Mouse (Mus musculus): ENCODE results near the gene Myoz1. TPM values are rescaled to one million over a fixed set of nuclear protein-coding genes. Genes with fewer than 3 reads are reported as not detected.
"Not testable (repeated sequence)": the region's sequence is repeated elsewhere in the genome, so short reads cannot be mapped to it uniquely, and the experiment has no call there.

Myoz1 gene
- total RNA-seq (2014; rRNA removed) = 0.46 TPM in 1 of 2 replicates, not detected in the other
- not detected in 2 replicates for polyA plus RNA-seq (2012; rRNA removed)

- no peaks in the 10 kb centered on the region for H3K36me3 ChIP-seq (ENCODE audit: control insufficient read depth, insufficient read depth, low read length)
- 81% methylated on average over 11 of the region's 11 CpGs for WGBS
- H3K27ac ChIP-seq (replicated peaks; ENCODE audit: insufficient read depth, low read depth, low read length) = no peak within 1 kb of the TSS
- H3K4me3 ChIP-seq (ENCODE audit: insufficient read depth, low read depth, low read length) = no peak within 1 kb of the TSS
- H3K27me3 ChIP-seq (ENCODE audit: control insufficient read depth, insufficient read depth, low read length) = no peaks in the 10 kb centered on the region
- DNase-seq (ENCODE audit: extremely low read depth, low read depth, low spot score) = no peak
- no peak for TF ChIP-seq POLR2A (IDR thresholded peaks at IDR 0.05; ENCODE audit: extremely low read depth, insufficient read depth, low read length)
- TF ChIP-seq CTCF (IDR thresholded peaks at IDR 0.05; ENCODE audit: low read depth, low read length) = no peak
- no peak within 1 kb of the TSS for H3K9ac ChIP-seq (ENCODE audit: low read depth, low read length)
- no peaks in the 10 kb centered on the region; the same call in 1 of the 2 replicates for H3K4me1 ChIP-seq (ENCODE audit: control insufficient read depth, insufficient read depth, low read length)
- H3K79me2 ChIP-seq (ENCODE audit: control insufficient read depth, insufficient read depth, low read length) = no peaks in the 10 kb centered on the region
Measured at GRCm38 (mm10) chr14:20656361-20656760, at the start of gene Myoz1. Gene Myoz1 (minus strand): TSS chr14:20656540.

GRCm38 (mm10) chr14:20703461-20703860 is 47.1 kb upstream of the Myoz1 start:
- H3K4me1 ChIP-seq (ENCODE audit: control insufficient read depth, insufficient read depth, low read length); H3K36me3 ChIP-seq (ENCODE audit: control insufficient read depth, insufficient read depth, low read length); DNase-seq (ENCODE audit: extremely low read depth, low read depth, low spot score); H3K27me3 ChIP-seq (ENCODE audit: control insufficient read depth, insufficient read depth, low read length): not testable (repeated sequence)
- Histone ChIP-seq H3K4me3 (ENCODE audit: insufficient read depth, low read depth, low read length) (peak overlapping the region; percentile 82), H3K27ac (replicated peaks; ENCODE audit: insufficient read depth, low read depth, low read length) (peak overlapping the region; percentile 88; the same call in 1 of the 2 replicates), H3K79me2 (ENCODE audit: control insufficient read depth, insufficient read depth, low read length) (peaks cover 22% of the 10 kb centered on the region), H3K9ac (ENCODE audit: low read depth, low read length) (peak overlapping the region; percentile 94)
- WGBS = 7% methylated on average over 8 of the region's 8 CpGs

DNA sequence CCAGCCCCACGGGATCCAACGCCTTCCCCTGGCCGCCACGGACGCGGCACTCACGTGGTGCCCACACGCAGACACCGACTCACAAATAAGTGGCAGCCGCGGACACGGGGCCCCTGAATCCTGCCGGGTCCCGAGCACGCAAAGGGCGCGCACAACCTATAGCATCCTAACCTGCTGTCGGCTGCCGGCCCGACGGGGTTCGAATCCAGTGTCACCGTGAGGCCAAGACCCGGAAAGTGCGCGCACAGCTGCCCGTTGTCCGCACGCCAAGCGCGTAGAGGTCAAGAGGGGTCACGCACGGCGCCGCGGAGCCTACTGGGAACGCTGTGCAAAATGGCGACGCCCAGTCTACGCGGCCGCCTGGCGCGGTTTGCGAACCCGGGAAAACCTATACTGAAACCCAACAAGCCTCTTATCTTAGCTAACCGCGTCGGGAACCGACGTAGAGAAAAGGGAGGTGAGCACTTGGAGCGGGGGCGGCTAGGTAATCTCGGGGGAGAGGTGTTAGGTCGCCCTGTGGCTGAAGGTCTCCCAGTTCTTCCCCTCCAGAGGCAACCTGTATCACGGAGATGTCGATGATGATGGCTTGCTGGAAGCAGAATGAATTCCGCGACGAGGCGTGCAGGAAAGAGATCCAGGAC is 46.5 kb upstream of the Myoz1 start, which contains the start of gene Chchd1:
Gene Chchd1, plus strand, starts transcription at position 266 of the 641 bp plus-strand sequence.
- Histone ChIP-seq H3K79me2 (ENCODE audit: control insufficient read depth, insufficient read depth, low read length) (peaks cover 18% of the 10 kb centered on the region; the same call in 1 of the 2 replicates), H3K4me1 (ENCODE audit: control insufficient read depth, insufficient read depth, low read length) (peaks cover 5% of the 10 kb centered on the region), H3K36me3 (ENCODE audit: control insufficient read depth, insufficient read depth, low read length) (peaks cover 15% of the 10 kb centered on the region; the same call in 1 of the 2 replicates), H3K9ac (ENCODE audit: low read depth, low read length) (peak within 1 kb of the TSS; percentile 94), H3K27ac (replicated peaks; ENCODE audit: insufficient read depth, low read depth, low read length) (peak within 1 kb of the TSS; percentile 88), H3K27me3 (ENCODE audit: control insufficient read depth, insufficient read depth, low read length) (no peaks in the 10 kb centered on the region), H3K4me3 (ENCODE audit: insufficient read depth, low read depth, low read length) (peak within 1 kb of the TSS; percentile 82)
- no peak for TF ChIP-seq CTCF (IDR thresholded peaks at IDR 0.05; ENCODE audit: low read depth, low read length)
- TF ChIP-seq POLR2A (IDR thresholded peaks at IDR 0.05; ENCODE audit: extremely low read depth, insufficient read depth, low read length) = peak; percentile 54; the same call in 1 of the 2 replicates
- WGBS = under 1% methylated on average over 61 of the region's 61 CpGs
- DNase-seq (ENCODE audit: extremely low read depth, low read depth, low spot score) = peak; percentile 69

- H3K9ac ChIP-seq (ENCODE audit: low read depth, low read length) = peak overlapping the region; percentile 94
- peaks cover 14% of the 10 kb centered on the region; the same call in 1 of the 2 replicates for H3K79me2 ChIP-seq (ENCODE audit: control insufficient read depth, insufficient read depth, low read length)
- peak overlapping the region; percentile 82 for H3K4me3 ChIP-seq (ENCODE audit: insufficient read depth, low read depth, low read length)
- H3K4me1 ChIP-seq (ENCODE audit: control insufficient read depth, insufficient read depth, low read length) = peaks cover 5% of the 10 kb centered on the region
- peaks cover 15% of the 10 kb centered on the region; the same call in 1 of the 2 replicates for H3K36me3 ChIP-seq (ENCODE audit: control insufficient read depth, insufficient read depth, low read length)
- no peak for TF ChIP-seq POLR2A (IDR thresholded peaks at IDR 0.05; ENCODE audit: extremely low read depth, insufficient read depth, low read length)
- TF ChIP-seq CTCF (IDR thresholded peaks at IDR 0.05; ENCODE audit: low read depth, low read length) = no peak
- 8% methylated on average over 15 of the region's 15 CpGs for WGBS
- peak; percentile 29 for DNase-seq (ENCODE audit: extremely low read depth, low read depth, low spot score)
- no peaks in the 10 kb centered on the region for H3K27me3 ChIP-seq (ENCODE audit: control insufficient read depth, insufficient read depth, low read length)
- peak overlapping the region; percentile 88 for H3K27ac ChIP-seq (replicated peaks; ENCODE audit: insufficient read depth, low read depth, low read length)
Measured at GRCm38 (mm10) chr14:20702096-20702740, 45.9 kb upstream of the Myoz1 start.

GRCm38 (mm10) chr14:20701554-20701953 is 45.2 kb upstream of the Myoz1 start:
- Histone ChIP-seq H3K4me1 (ENCODE audit: control insufficient read depth, insufficient read depth, low read length) (peaks cover 5% of the 10 kb centered on the region), H3K27ac (replicated peaks; ENCODE audit: insufficient read depth, low read depth, low read length) (no peak overlapping the region), H3K36me3 (ENCODE audit: control insufficient read depth, insufficient read depth, low read length) (peaks cover 15% of the 10 kb centered on the region; the same call in 1 of the 2 replicates), H3K4me3 (ENCODE audit: insufficient read depth, low read depth, low read length) (no peak overlapping the region), H3K79me2 (ENCODE audit: control insufficient read depth, insufficient read depth, low read length) (peaks cover 14% of the 10 kb centered on the region; the same call in 1 of the 2 replicates), H3K9ac (ENCODE audit: low read depth, low read length) (no peak overlapping the region), H3K27me3 (ENCODE audit: control insufficient read depth, insufficient read depth, low read length) (no peaks in the 10 kb centered on the region)
- 81% methylated on average over 8 of the region's 8 CpGs for WGBS
- DNase-seq (ENCODE audit: extremely low read depth, low read depth, low spot score) = no peak
- TF ChIP-seq CTCF (IDR thresholded peaks at IDR 0.05; ENCODE audit: low read depth, low read length) (no peak), POLR2A (IDR thresholded peaks at IDR 0.05; ENCODE audit: extremely low read depth, insufficient read depth, low read length) (no peak)
